8 mouse cellular contexts compared by ENCODE assay signal in the genomic region with DNA sequence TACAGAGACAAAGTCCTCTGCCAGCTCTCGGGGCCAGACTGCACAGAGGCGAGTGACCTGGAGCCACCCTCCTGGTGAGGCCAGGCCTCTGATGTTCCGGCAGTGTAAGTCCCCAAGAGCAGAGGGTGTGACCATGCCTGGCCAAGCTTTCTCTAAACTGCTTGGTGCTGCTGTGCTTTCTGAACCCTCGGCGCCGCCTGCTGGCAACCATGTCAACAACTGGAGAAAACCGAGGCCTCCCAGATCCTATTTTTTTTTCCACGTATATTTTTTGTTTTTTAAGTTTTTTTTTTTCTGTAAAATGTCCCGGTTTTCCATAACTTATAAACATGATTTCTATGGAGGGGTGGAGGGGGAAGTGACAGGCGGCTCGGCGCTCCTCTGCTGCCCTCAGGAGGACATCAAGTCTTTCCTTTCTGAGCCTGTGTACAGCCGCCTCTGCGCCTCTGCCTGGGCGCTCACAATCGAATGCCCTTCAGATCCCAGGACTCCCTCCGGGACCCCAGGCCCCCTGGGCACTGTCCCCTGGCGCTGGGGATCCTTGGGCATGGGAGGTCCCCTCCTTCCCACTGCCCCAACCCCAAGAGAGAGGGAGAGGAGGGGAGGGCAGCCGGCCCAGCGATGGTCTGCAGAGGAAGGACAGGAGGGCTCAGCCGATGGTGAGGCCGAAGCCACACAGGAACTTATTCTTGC. TPM values are rescaled to one million over a fixed set of nuclear protein-coding genes. Genes with fewer than 3 reads are reported as not detected.
DNase-seq lines count a peak whose midpoint lies in the region; ATAC-seq lines count a peak whose summit lies in the region.

No protein-coding gene starts in this region.

- H3K27ac ChIP-seq in heart, embryonic 10.5 days: peak overlapping the region; percentile 72
- peak overlapping the region; percentile 73 for H3K27ac ChIP-seq in limb, embryonic 15.5 days
- no peak overlapping the region for H3K27ac ChIP-seq in midbrain, embryonic 15.5 days
- peak overlapping the region; percentile 64 for H3K27ac ChIP-seq in stomach, embryonic 16.5 days (ENCODE audit: low read length)

- H3K4me3 ChIP-seq in heart, embryonic 10.5 days: peak overlapping the region; percentile 10; the same call in 1 of the 2 replicates
- H3K4me3 ChIP-seq in limb, embryonic 15.5 days: no peak overlapping the region
- no peak overlapping the region for H3K4me3 ChIP-seq in midbrain, embryonic 15.5 days
- H3K4me3 ChIP-seq in stomach, embryonic 16.5 days (replicated peaks; ENCODE audit: low read length): no peak overlapping the region

- H3K9me3 ChIP-seq in heart, embryonic 10.5 days: no peaks in the 10 kb centered on the region
- no peaks in the 10 kb centered on the region; the same call in 1 of the 2 replicates for H3K9me3 ChIP-seq in limb, embryonic 15.5 days
- H3K9me3 ChIP-seq in midbrain, embryonic 15.5 days: no peaks in the 10 kb centered on the region
- H3K9me3 ChIP-seq in stomach, embryonic 16.5 days (replicated peaks; ENCODE audit: control insufficient read depth, low read length): no peaks in the 10 kb centered on the region

- ATAC-seq in frontal cortex, adult (ENCODE audit: low TSS enrichment): peak; percentile 53
- ATAC-seq in limb, embryonic 15.5 days (ENCODE audit: insufficient number of reproducible peaks, low FRiP score, low TSS enrichment, low read depth): 0 out of 2 replicates have a peak, but pooled peaks have one; percentile 31
- peak; percentile 49 for ATAC-seq in midbrain, embryonic 15.5 days (replicated peaks)
- peak; percentile 82 for ATAC-seq in stomach, embryonic 16.5 days (ENCODE audit: insufficient read depth, low FRiP score)

- H3K9ac ChIP-seq in limb, embryonic 15.5 days: no peak overlapping the region
- H3K9ac ChIP-seq in midbrain, embryonic 15.5 days: no peak overlapping the region
- H3K9ac ChIP-seq in stomach, embryonic 16.5 days (ENCODE audit: low read length): peak overlapping the region; percentile 47

- peaks cover 55% of the 10 kb centered on the region for H3K36me3 ChIP-seq in heart, embryonic 10.5 days
- peaks cover 42% of the 10 kb centered on the region for H3K36me3 ChIP-seq in limb, embryonic 15.5 days
- peaks cover 8% of the 10 kb centered on the region; the same call in 1 of the 2 replicates for H3K36me3 ChIP-seq in midbrain, embryonic 15.5 days (replicated peaks)
- H3K36me3 ChIP-seq in stomach, embryonic 16.5 days (ENCODE audit: control insufficient read depth, insufficient read depth, low read length): peaks cover 8% of the 10 kb centered on the region; the same call in 1 of the 2 replicates

- no peaks in the 10 kb centered on the region for H3K27me3 ChIP-seq in heart, embryonic 10.5 days (ENCODE audit: insufficient read depth, poor library complexity, severe bottlenecking)
- no peaks in the 10 kb centered on the region for H3K27me3 ChIP-seq in limb, embryonic 15.5 days
- H3K27me3 ChIP-seq in midbrain, embryonic 15.5 days (replicated peaks): no peaks in the 10 kb centered on the region
- H3K27me3 ChIP-seq in stomach, embryonic 16.5 days (ENCODE audit: control insufficient read depth, insufficient read depth, low read length): no peaks in the 10 kb centered on the region

- 28% methylated on average over 22 of the region's 22 CpGs for WGBS in heart, embryonic 10.5 days
- 35% methylated on average over 22 of the region's 22 CpGs for WGBS in limb, embryonic 15.5 days
- WGBS in midbrain, embryonic 15.5 days: 28% methylated on average over 22 of the region's 22 CpGs
- WGBS in stomach, embryonic 16.5 days: 26% methylated on average over 21 of the region's 22 CpGs

- no peak for DNase-seq in frontal cortex, postnatal 14 days (ENCODE audit: low spot score in 2 of 2)
- DNase-seq in embryo, embryonic 11.5 days (ENCODE audit: low read depth, low spot score): peak; percentile 49
- peak; percentile 91 for DNase-seq in heart, embryonic 10.5 days (ENCODE audit: low spot score)
- DNase-seq in kidney, adult 9 months: peak; percentile 88

- peaks cover 32% of the 10 kb centered on the region for H3K4me1 ChIP-seq in heart, embryonic 10.5 days
- peaks cover 32% of the 10 kb centered on the region for H3K4me1 ChIP-seq in limb, embryonic 15.5 days
- peaks cover 18% of the 10 kb centered on the region for H3K4me1 ChIP-seq in midbrain, embryonic 15.5 days
- peaks cover 26% of the 10 kb centered on the region for H3K4me1 ChIP-seq in stomach, embryonic 16.5 days (ENCODE audit: control insufficient read depth, insufficient read depth, low read length)

- no peak overlapping the region for H3K4me2 ChIP-seq in limb, embryonic 15.5 days
- H3K4me2 ChIP-seq in midbrain, embryonic 15.5 days: peak overlapping the region; percentile 8; the same call in 1 of the 2 replicates
- peak overlapping the region; percentile 13; the same call in 1 of the 2 replicates for H3K4me2 ChIP-seq in stomach, embryonic 16.5 days (ENCODE audit: low read depth, low read length)

RNA-seq across cellular contexts. Expression of a gene that starts 2.2 kb away (rescaled TPM):
- 326 and 523 TPM in 2 replicates for polyA plus RNA-seq in heart, embryonic 10.5 days (2016; fragmentation: Nextera tagmentation; extraction: Ambion mirVana)
- polyA plus RNA-seq in limb, embryonic 15.5 days (2015; fragmentation: Nextera tagmentation; extraction: Ambion mirVana): 409 and 468 TPM in 2 replicates
- 385 and 514 TPM in 2 replicates for polyA plus RNA-seq in midbrain, embryonic 15.5 days (2015; fragmentation: Nextera tagmentation; extraction: Ambion mirVana)
- polyA plus RNA-seq in stomach, embryonic 16.5 days (2015; fragmentation: Nextera tagmentation; extraction: Ambion mirVana): 385 and 438 TPM in 2 replicates

RNA-seq across cellular contexts. Expression of a gene that starts 8.8 kb away (rescaled TPM):
- polyA plus RNA-seq in heart, embryonic 10.5 days (2016; fragmentation: Nextera tagmentation; extraction: Ambion mirVana): 5.4 and 19.9 TPM in 2 replicates
- polyA plus RNA-seq in limb, embryonic 15.5 days (2015; fragmentation: Nextera tagmentation; extraction: Ambion mirVana): 46.2 and 57.9 TPM in 2 replicates
- 1.5 and 1.6 TPM in 2 replicates for polyA plus RNA-seq in midbrain, embryonic 15.5 days (2015; fragmentation: Nextera tagmentation; extraction: Ambion mirVana)
- 38.3 and 53.4 TPM in 2 replicates for polyA plus RNA-seq in stomach, embryonic 16.5 days (2015; fragmentation: Nextera tagmentation; extraction: Ambion mirVana)

RNA-seq across cellular contexts. Expression of a gene that starts 14.0 kb away (rescaled TPM):
- 237 and 260 TPM in 2 replicates for polyA plus RNA-seq in heart, embryonic 10.5 days (2016; fragmentation: Nextera tagmentation; extraction: Ambion mirVana)
- polyA plus RNA-seq in limb, embryonic 15.5 days (2015; fragmentation: Nextera tagmentation; extraction: Ambion mirVana): 129 and 139 TPM in 2 replicates
- polyA plus RNA-seq in midbrain, embryonic 15.5 days (2015; fragmentation: Nextera tagmentation; extraction: Ambion mirVana): 139 and 156 TPM in 2 replicates
- polyA plus RNA-seq in stomach, embryonic 16.5 days (2015; fragmentation: Nextera tagmentation; extraction: Ambion mirVana): 65.2 and 81.8 TPM in 2 replicates

RNA-seq across cellular contexts. Expression of a gene that starts 19.9 kb away (rescaled TPM):
- polyA plus RNA-seq in heart, embryonic 10.5 days (2016; fragmentation: Nextera tagmentation; extraction: Ambion mirVana): 0.65 TPM in 1 of 2 replicates, not detected in the other
- polyA plus RNA-seq in limb, embryonic 15.5 days (2015; fragmentation: Nextera tagmentation; extraction: Ambion mirVana): 0.41 TPM in 1 of 2 replicates, not detected in the other
- not detected in 2 replicates for polyA plus RNA-seq in midbrain, embryonic 15.5 days (2015; fragmentation: Nextera tagmentation; extraction: Ambion mirVana)
- polyA plus RNA-seq in stomach, embryonic 16.5 days (2015; fragmentation: Nextera tagmentation; extraction: Ambion mirVana): 11.4 and 16.8 TPM in 2 replicates

RNA-seq across cellular contexts. Expression of a gene that starts 20.0 kb away (rescaled TPM):
- polyA plus RNA-seq in heart, embryonic 10.5 days (2016; fragmentation: Nextera tagmentation; extraction: Ambion mirVana): 0.46 TPM in 1 of 2 replicates, not detected in the other
- not detected in 2 replicates for polyA plus RNA-seq in limb, embryonic 15.5 days (2015; fragmentation: Nextera tagmentation; extraction: Ambion mirVana)
- polyA plus RNA-seq in midbrain, embryonic 15.5 days (2015; fragmentation: Nextera tagmentation; extraction: Ambion mirVana): not detected in 2 replicates
- polyA plus RNA-seq in stomach, embryonic 16.5 days (2015; fragmentation: Nextera tagmentation; extraction: Ambion mirVana): 1.2 and 7.2 TPM in 2 replicates

Comparison
In these comparisons a context has a peak if more than half of its experiments do, and no peak if none do; other contexts are left out.
1. ATAC-seq: peak in every context shown above with its lines; median percentile 82 in stomach, embryonic 16.5 days; 53 in frontal cortex, adult; 49 in midbrain, embryonic 15.5 days; 31 in limb, embryonic 15.5 days.
2. DNase-seq: peak in embryo, embryonic 11.5 days (single experiment), heart, embryonic 10.5 days (single experiment) and kidney, adult 9 months (single experiment); none in frontal cortex, postnatal 14 days (0 of 2).